Mouse (Mus musculus) G1E (cell line): ENCODE data around the gene Hsd11b1. TPM values are rescaled to one million over a fixed set of nuclear protein-coding genes. Genes with fewer than 3 reads are reported as not detected.
"Not testable (repeated sequence)": the region's sequence is repeated elsewhere in the genome, so short reads cannot be mapped to it uniquely, and the experiment has no call there.

Experiments used
- ATAC-seq: 2 replicates; pipeline ENCODE4 v1.8.0; 2016; ENCODE audit warnings: mild to moderate bottlenecking; ENCODE audit not compliant: insufficient number of reproducible peaks, poor library complexity, low FRiP score, severe bottlenecking; ENCODE audit errors: extremely low read depth
- DNase-seq: peaks from one replicate; pipeline ENCODE4 v3.0.0; 2012; ENCODE audit warnings: low spot score
- H3K27me3 ChIP-seq: 2 replicates; pipeline ENCODE4 v1.6.1; 2012; ENCODE audit warnings: mild to moderate bottlenecking, low read length, inconsistent platforms; ENCODE audit not compliant: insufficient read depth
- H3K36me3 ChIP-seq: replicated peaks from 2 replicates; pipeline ENCODE3; 2012; ENCODE audit warnings: mild to moderate bottlenecking, inconsistent platforms
- H3K4me1 ChIP-seq: 2 replicates; pipeline ENCODE4 v1.6.1; 2012; ENCODE audit warnings: low read depth, low read length, inconsistent platforms, mixed read lengths; ENCODE audit not compliant: insufficient read depth
- H3K4me3 ChIP-seq: 2 replicates; pipeline ENCODE4 v1.5.1; 2012; ENCODE audit warnings: low read depth, mild to moderate bottlenecking, inconsistent platforms, low read length, moderate library complexity, mixed read lengths
- H3K9me3 ChIP-seq: replicated peaks from 2 replicates; pipeline ENCODE4 v1.6.1; 2012; ENCODE audit warnings: inconsistent platforms
- CTCF ChIP-seq: IDR thresholded peaks from 2 replicates; pipeline ENCODE4 v1.5.1; 2012; ENCODE audit warnings: low read depth, low read length, inconsistent platforms, mixed read lengths
- GATA1 ChIP-seq: IDR thresholded peaks from 2 replicates; pipeline ENCODE4 v1.6.1; 2012; ENCODE audit warnings: borderline replicate concordance, low read length, inconsistent platforms, mixed read lengths
- GATA2 ChIP-seq: IDR thresholded peaks from 2 replicates; pipeline ENCODE4 v1.6.1; 2012; ENCODE audit warnings: low read depth, low read length, inconsistent platforms, borderline replicate concordance
- POLR2AphosphoS5 ChIP-seq: IDR thresholded peaks from 2 replicates; pipeline ENCODE4 v1.6.1; 2012; ENCODE audit warnings: low read depth, low read length, inconsistent platforms; ENCODE audit not compliant: insufficient replicate concordance
- TAL1 ChIP-seq: conservative IDR thresholded peaks from 2 replicates; pipeline ENCODE4 v1.6.1; 2012; ENCODE audit warnings: low read depth, low read length, inconsistent platforms, mixed read lengths
- polyA plus RNA-seq: library from polyadenylated mRNA; stranded (reverse); fragments of >175 nt; gene quantifications from 2 replicates; pipeline ENCODE4 v1.2.3, GENCODE M21; 2012
- total RNA-seq, 2 experiments: library from RNA; stranded (forward) in 1 of 2; stranded (reverse) in 1 of 2; fragments of 200-1000 nt in 1 of 2; fragments of >200 nt in 1 of 2; fragmentation: Nextera tagmentation in 1 of 2; gene quantifications; 2 replicates each; pipeline ENCODE4 v1.2.3; 2014 to 2017

Hsd11b1 gene
- total and polyA plus RNA-seq, 3 experiments = 0.27 TPM; not detected in 2

- no peak for ATAC-seq
These were observed 4.3 kb downstream of the Hsd11b1 start for GRCm38 (mm10) chr1:193259559-193259958.

GRCm38 (mm10) chr1:193256621-193257098, 7.2 kb downstream of the Hsd11b1 start:
- Histone ChIP-seq H3K27me3 (no peaks in the 10 kb centered on the region), H3K4me1 (no peaks in the 10 kb centered on the region), H3K4me3 (no peak overlapping the region), H3K36me3 (no peaks in the 10 kb centered on the region), H3K9me3 (no peaks in the 10 kb centered on the region)
- ATAC-seq (no peak), DNase-seq (no peak)
- TF ChIP-seq GATA1 = no peak
- TF ChIP-seq CTCF = no peak
- TF ChIP-seq POLR2AphosphoS5 = no peak
- TF ChIP-seq TAL1 = no peak
- no peak for TF ChIP-seq GATA2

More at GRCm38 (mm10) chr1:193259559-193259958, 4.3 kb downstream of the Hsd11b1 start:
- H3K9me3 ChIP-seq = no peaks in the 10 kb centered on the region
- H3K4me3 ChIP-seq = no peak overlapping the region
- H3K4me1 ChIP-seq = no peaks in the 10 kb centered on the region
- no peaks in the 10 kb centered on the region for H3K27me3 ChIP-seq
- H3K36me3 ChIP-seq = no peaks in the 10 kb centered on the region
- no peak for DNase-seq
- TF ChIP-seq GATA1 (no peak), POLR2AphosphoS5 (no peak), CTCF (no peak), GATA2 (no peak), TAL1 (no peak)

GRCm38 (mm10) chr1:193256289-193256577, 7.6 kb downstream of the Hsd11b1 start:
- no peak for ATAC-seq
- no peaks in the 10 kb centered on the region for H3K4me1 ChIP-seq
- DNase-seq = no peak

GRCm38 (mm10) chr1:193255488-193256288, 8.2 kb downstream of the Hsd11b1 start:
- Histone ChIP-seq H3K4me1 (no peaks in the 10 kb centered on the region), H3K9me3 (no peaks in the 10 kb centered on the region), H3K27me3 (no peaks in the 10 kb centered on the region), H3K36me3 (no peaks in the 10 kb centered on the region), H3K4me3 (no peak overlapping the region; the same call in 1 of the 2 replicates)
- DNase-seq (no peak), ATAC-seq (no peak)
- TF ChIP-seq POLR2AphosphoS5 (no peak), CTCF (no peak), TAL1 (no peak), GATA2 (no peak), GATA1 (no peak)

More at GRCm38 (mm10) chr1:193256289-193256577, 7.6 kb downstream of the Hsd11b1 start:
- H3K27me3 ChIP-seq = no peaks in the 10 kb centered on the region
- H3K9me3 ChIP-seq = no peaks in the 10 kb centered on the region
- no peak for TF ChIP-seq GATA1
- no peak for TF ChIP-seq CTCF
- TF ChIP-seq POLR2AphosphoS5 = no peak
- no peak for TF ChIP-seq GATA2
- no peak for TF ChIP-seq TAL1
- H3K4me3 ChIP-seq = no peak overlapping the region; the same call in 1 of the 2 replicates
- H3K36me3 ChIP-seq = no peaks in the 10 kb centered on the region

- TF ChIP-seq CTCF = no peak
- no peak for TF ChIP-seq GATA2
- TF ChIP-seq POLR2AphosphoS5 = no peak
- no peak for TF ChIP-seq TAL1
- no peak for TF ChIP-seq GATA1
- Histone ChIP-seq H3K36me3 (no peaks in the 10 kb centered on the region), H3K27me3 (no peaks in the 10 kb centered on the region), H3K4me1 (no peaks in the 10 kb centered on the region), H3K4me3 (no peak overlapping the region), H3K9me3 (no peaks in the 10 kb centered on the region)
- no peak for ATAC-seq
- DNase-seq = no peak
These were observed 8.8 kb downstream of the Hsd11b1 start for GRCm38 (mm10) chr1:193255032-193255431.

- H3K36me3 ChIP-seq, H3K4me1 ChIP-seq, H3K27me3 ChIP-seq, H3K9me3 ChIP-seq, H3K4me3 ChIP-seq, DNase-seq, ATAC-seq: not testable (repeated sequence)
These were observed 10.0 kb downstream of the Hsd11b1 start for GRCm38 (mm10) chr1:193253895-193254294.
